Mouse (Mus musculus) liver, embryonic 14.5 days (tissue): ENCODE measurements at regions not wholly inside any gene's neighbourhood (a gene's known extent, or its start where the extent isn't known, plus 50 kb on each side); places are given as distances from the start of the nearest gene placed in this dataset.

Source experiments
- ATAC-seq: fragments of 200-750 bp; cut with Nextera tagmentation; 2 replicates; pipeline ENCODE4 v1.8.0; 2017; ENCODE audit warnings: moderate number of reproducible peaks, mild to moderate bottlenecking, moderate library complexity; ENCODE audit not compliant: insufficient read depth
- DNase-seq, 3 experiments: peaks; one replicate each; pipeline ENCODE4 v3.0.0-alpha.2; 2012 to 2013; ENCODE audit warnings: low read depth in 3 of 3, low spot score in 3 of 3
- H3K27ac ChIP-seq: fragments of 300-500 bp; sonication (generic); 2 replicates; pipeline ENCODE4 v1.5.1; 2014; ENCODE audit warnings: moderate library complexity, mild to moderate bottlenecking, control low read depth, inconsistent platforms
- H3K27me3 ChIP-seq: fragments of 300-500 bp; sonication (generic); 2 replicates; pipeline ENCODE4 v1.6.1; 2014; ENCODE audit warnings: mild to moderate bottlenecking, low read length, moderate library complexity; ENCODE audit not compliant: control insufficient read depth, insufficient read depth
- H3K36me3 ChIP-seq: fragments of 300-500 bp; sonication (generic); replicated peaks from 2 replicates; pipeline ENCODE4 v1.6.1; 2014; ENCODE audit warnings: low read depth; ENCODE audit not compliant: control insufficient read depth, insufficient read depth
- H3K4me1 ChIP-seq, 2 experiments: fragments of 200-500 bp in 1 of 2; fragments of 300-500 bp in 1 of 2; sonication (generic) in 1 of 2; replicated peaks; 2 replicates each; pipeline ENCODE4 v1.6.1; 2012 to 2014; ENCODE audit warnings: antibody characterized with exemption in 1 of 2, inconsistent platforms in 1 of 2, low read length in 1 of 2; ENCODE audit not compliant: control insufficient read depth in 2 of 2, insufficient read depth in 2 of 2
- H3K4me2 ChIP-seq: fragments of 300-500 bp; sonication (generic); 2 replicates; pipeline ENCODE4 v1.6.1; 2014; ENCODE audit warnings: low read depth, mild to moderate bottlenecking, control low read depth, moderate library complexity
- H3K4me3 ChIP-seq, 2 experiments: fragments of 200-500 bp in 1 of 2; fragments of 300-500 bp in 1 of 2; sonication (generic) in 1 of 2; 2 replicates each; pipeline ENCODE4 v1.5.1; 2012 to 2014; ENCODE audit warnings: low read depth in 2 of 2, low read length in 2 of 2, mild to moderate bottlenecking in 2 of 2, control low read depth in 1 of 2, inconsistent platforms in 1 of 2, moderate library complexity in 1 of 2; ENCODE audit not compliant: insufficient read depth in 1 of 2
- H3K9ac ChIP-seq: fragments of 300-500 bp; sonication (generic); replicated peaks from 2 replicates; pipeline ENCODE4 v1.6.1; 2014; ENCODE audit warnings: mild to moderate bottlenecking, control low read depth, moderate library complexity
- H3K9me3 ChIP-seq: fragments of 300-500 bp; sonication (generic); 2 replicates; pipeline ENCODE4 v1.6.1; 2016; ENCODE audit warnings: low read length, mixed read lengths; ENCODE audit not compliant: control insufficient read depth
- CTCF ChIP-seq: IDR thresholded peaks from 2 replicates; pipeline ENCODE4 v1.5.1; 2016; ENCODE audit warnings: antibody characterized with exemption, low read depth, control low read depth
- EP300 ChIP-seq: IDR thresholded peaks from 2 replicates; pipeline ENCODE4 v1.6.1; 2016; ENCODE audit warnings: antibody characterized with exemption, low read depth
- WGBS: fragments of 180-500 bp; shearing (Covaris S2); extraction: QIAGEN DNeasy Blood & Tissue Kit; methylation state at CpG from one replicate; pipeline ENCODE4 v1.1.7; 2014; ENCODE audit not compliant: insufficient replicate concordance; 5-methylcytosine and 5-hydroxymethylcytosine counted together

GRCm38 (mm10) chr4:48725660-48726348 lies 62.5 kb downstream of the Cavin4 start:
- no peak overlapping the region for H3K9ac ChIP-seq
- no peak overlapping the region for H3K4me3 ChIP-seq
- no peak for DNase-seq
- no peaks in the 10 kb centered on the region for H3K4me1 ChIP-seq
- WGBS = 67% methylated on average over 13 of the region's 13 CpGs
- no peak for TF ChIP-seq EP300
- no peak for TF ChIP-seq CTCF
- no peak for ATAC-seq
- H3K36me3 ChIP-seq = no peaks in the 10 kb centered on the region
- H3K9me3 ChIP-seq = no peaks in the 10 kb centered on the region
- H3K27me3 ChIP-seq = no peaks in the 10 kb centered on the region
- no peak overlapping the region for H3K27ac ChIP-seq
- no peak overlapping the region for H3K4me2 ChIP-seq

- no peak for TF ChIP-seq CTCF
- no peak for TF ChIP-seq EP300
- WGBS = 74% methylated on average over 11 of the region's 11 CpGs
- no peak for ATAC-seq
- no peak for DNase-seq
- Histone ChIP-seq H3K4me1 (no peaks in the 10 kb centered on the region), H3K4me3 (no peak overlapping the region), H3K27ac (no peak overlapping the region), H3K9ac (no peak overlapping the region), H3K36me3 (no peaks in the 10 kb centered on the region), H3K27me3 (no peaks in the 10 kb centered on the region), H3K4me2 (no peak overlapping the region), H3K9me3 (no peaks in the 10 kb centered on the region)
Measured at GRCm38 (mm10) chr4:48726349-48726835, 63.1 kb downstream of the Cavin4 start.

- Histone ChIP-seq H3K9ac (no peak overlapping the region), H3K27me3 (no peaks in the 10 kb centered on the region), H3K4me1 (no peaks in the 10 kb centered on the region), H3K4me3 (no peak overlapping the region), H3K9me3 (no peaks in the 10 kb centered on the region), H3K36me3 (no peaks in the 10 kb centered on the region), H3K27ac (no peak overlapping the region), H3K4me2 (no peak overlapping the region)
- DNase-seq = no peak
- no peak for ATAC-seq
- 42% methylated on average over 10 of the region's 10 CpGs for WGBS
- TF ChIP-seq EP300 = no peak
- TF ChIP-seq CTCF = no peak
Measured at GRCm38 (mm10) chr4:48734854-48735564, 71.7 kb downstream of the Cavin4 start.

- WGBS = 40% methylated on average over 3 of the region's 3 CpGs
- ATAC-seq (no peak), DNase-seq (no peak)
Measured at GRCm38 (mm10) chr4:48746237-48746636, 82.9 kb downstream of the Cavin4 start.

GRCm38 (mm10) chr4:48749566-48749965 lies 86.3 kb downstream of the Cavin4 start:
- Histone ChIP-seq H3K36me3 (no peaks in the 10 kb centered on the region), H3K27ac (no peak overlapping the region), H3K4me3 (no peak overlapping the region), H3K4me1 (no peaks in the 10 kb centered on the region), H3K9ac (no peak overlapping the region), H3K27me3 (no peaks in the 10 kb centered on the region), H3K9me3 (no peaks in the 10 kb centered on the region), H3K4me2 (no peak overlapping the region)
- WGBS = 63% methylated on average over 7 of the region's 7 CpGs
- DNase-seq = no peak
- TF ChIP-seq EP300 (no peak), CTCF (no peak)
- no peak for ATAC-seq

More at GRCm38 (mm10) chr4:48746237-48746636, 82.9 kb downstream of the Cavin4 start:
- Histone ChIP-seq H3K4me2 (no peak overlapping the region), H3K4me3 (no peak overlapping the region), H3K36me3 (no peaks in the 10 kb centered on the region), H3K27ac (no peak overlapping the region), H3K9ac (no peak overlapping the region), H3K9me3 (no peaks in the 10 kb centered on the region), H3K27me3 (no peaks in the 10 kb centered on the region), H3K4me1 (no peaks in the 10 kb centered on the region)
- TF ChIP-seq EP300 (no peak), CTCF (no peak)
